Mouse (Mus musculus) thymus, postnatal 25 days (tissue): ENCODE data around the gene 1520401A03Rik.

Source experiments
- DNase-seq: peaks from one replicate; pipeline ENCODE4 v3.0.0; 2022

The 1520401A03Rik gene

GRCm38 (mm10) chr17:23664556-23665021 lies 58.0 kb downstream of the 1520401A03Rik start:
- DNase-seq = peak; percentile 25

- peak; percentile 31 for DNase-seq
Observed at GRCm38 (mm10) chr17:23661526-23661925, 61.1 kb downstream of the 1520401A03Rik start.

DNA sequence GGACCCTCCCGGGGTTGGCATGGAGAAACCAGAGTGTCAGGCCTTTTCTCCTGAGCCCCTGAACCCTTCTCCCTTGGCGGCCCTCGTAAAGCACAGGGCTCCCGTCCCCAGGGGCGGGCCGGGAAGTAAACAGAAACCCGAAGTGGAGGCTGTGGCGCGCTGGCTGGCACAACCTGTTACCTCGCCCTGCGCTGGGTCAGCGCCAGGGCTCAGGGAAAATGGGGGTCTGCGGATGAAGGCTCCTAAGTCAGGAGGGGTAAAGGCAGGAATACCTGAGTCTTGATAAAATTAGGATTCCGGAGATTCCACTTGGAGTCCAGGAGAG lies 61.7 kb downstream of the 1520401A03Rik start:
- no peak for DNase-seq

GRCm38 (mm10) chr17:23660117-23660875 lies 62.3 kb downstream of the 1520401A03Rik start, which contains the start of gene Bicdl2:
Bicdl2 (plus strand) TSS chr17:23660506.
- DNase-seq = peak; percentile 41

DNA sequence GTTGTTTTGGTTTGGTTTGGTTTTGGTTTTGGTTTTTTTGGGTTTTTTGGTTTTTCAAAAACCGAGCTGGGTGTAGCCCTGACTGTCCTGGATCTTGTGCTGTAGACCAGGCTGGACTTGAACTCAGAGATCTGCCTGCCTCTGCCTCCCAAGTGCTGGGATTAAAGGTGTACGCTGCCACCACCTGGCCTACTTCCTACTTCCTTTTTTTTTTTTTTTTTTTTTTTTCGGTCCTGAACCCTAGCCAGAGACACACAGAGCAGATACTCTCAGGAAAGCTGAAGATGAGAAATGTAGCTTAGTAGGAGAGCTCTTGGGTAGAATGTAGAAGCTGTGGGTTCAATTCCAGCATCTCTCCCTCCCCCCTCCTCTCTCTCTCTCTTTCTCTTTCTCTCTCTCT lies 64.1 kb downstream of the 1520401A03Rik start:
- DNase-seq = no peak
